Mouse (Mus musculus) small intestine, adult 2 months (tissue): ENCODE data around the gene Tmem218.

ENCODE experiments used
- CTCF ChIP-seq: fragments of 200-500 bp; IDR thresholded peaks from 2 replicates; pipeline ENCODE4 v1.5.1; 2012; ENCODE audit warnings: low read depth, mild to moderate bottlenecking, control low read depth, inconsistent platforms, low read length, moderate library complexity, mixed read lengths; ENCODE audit not compliant: insufficient replicate concordance, insufficient read length; ENCODE audit errors: extremely low read depth
- POLR2A ChIP-seq: fragments of 200-500 bp; IDR thresholded peaks from 2 replicates; pipeline ENCODE4 v1.6.1; 2012; ENCODE audit warnings: low read depth, mild to moderate bottlenecking, control low read depth, inconsistent platforms, low read length, moderate library complexity

GRCm38 (mm10) chr9:37160686-37161085 is 47.3 kb upstream of the Tmem218 start:
- TF ChIP-seq CTCF (no peak), POLR2A (no peak)
